Mouse (Mus musculus) heart, embryonic 16.5 days (tissue): Measurements from ENCODE around the gene Zfp991. TPM values are rescaled to one million over a fixed set of nuclear protein-coding genes. Genes with fewer than 3 reads are reported as not detected.
"Not testable (repeated sequence)": the region's sequence is repeated elsewhere in the genome, so short reads cannot be mapped to it uniquely, and the experiment has no call there.

Source experiments
- ATAC-seq: fragments of 200-750 bp; cut with Nextera tagmentation; replicated peaks from 2 replicates; pipeline ENCODE4 v1.8.0; 2017; ENCODE audit warnings: moderate number of reproducible peaks; ENCODE audit not compliant: insufficient read depth, low FRiP score; ENCODE audit errors: extremely low read depth
- H3K27ac ChIP-seq: fragments of 300-500 bp; sonication (generic); 2 replicates; pipeline ENCODE4 v1.5.1; 2014; ENCODE audit warnings: mild to moderate bottlenecking, low read length, control low read depth, moderate library complexity
- H3K27me3 ChIP-seq: fragments of 300-500 bp; sonication (generic); 2 replicates; pipeline ENCODE4 v1.6.1; 2014; ENCODE audit warnings: low read length, mixed read lengths; ENCODE audit not compliant: control insufficient read depth, insufficient read depth
- H3K36me3 ChIP-seq: fragments of 300-500 bp; sonication (generic); 2 replicates; pipeline ENCODE4 v1.6.1; 2014; ENCODE audit not compliant: control insufficient read depth, insufficient read depth
- H3K4me1 ChIP-seq: fragments of 300-500 bp; sonication (generic); 2 replicates; pipeline ENCODE4 v1.6.1; 2014; ENCODE audit warnings: low read length, mixed read lengths; ENCODE audit not compliant: control insufficient read depth, insufficient read depth
- H3K4me2 ChIP-seq: fragments of 300-500 bp; sonication (generic); 2 replicates; pipeline ENCODE4 v1.6.1; 2014; ENCODE audit warnings: low read depth, mild to moderate bottlenecking, control low read depth, low read length
- H3K4me3 ChIP-seq: fragments of 300-500 bp; sonication (generic); 2 replicates; pipeline ENCODE4 v1.5.1; 2014; ENCODE audit warnings: mild to moderate bottlenecking, control low read depth, low read length
- H3K9ac ChIP-seq: fragments of 300-500 bp; sonication (generic); 2 replicates; pipeline ENCODE4 v1.6.1; 2014; ENCODE audit warnings: low read length, control low read depth
- H3K9me3 ChIP-seq: fragments of 300-500 bp; sonication (generic); replicated peaks from 2 replicates; pipeline ENCODE4 v1.6.1; 2016; ENCODE audit warnings: low read length; ENCODE audit not compliant: control insufficient read depth
- WGBS: fragments of 180-500 bp; shearing (Covaris S2); extraction: QIAGEN DNeasy Blood & Tissue Kit; methylation state at CpG from one replicate; pipeline ENCODE4 v1.1.7; 2014; 5-methylcytosine and 5-hydroxymethylcytosine counted together
- polyA plus RNA-seq: library from polyadenylated mRNA; unstranded; fragments of >200 nt; fragmentation: Nextera tagmentation; extraction: Ambion mirVana; gene quantifications from 2 replicates; pipeline ENCODE4 v1.2.1, GENCODE M21; 2015

Zfp991 gene
- 4.3 and 5.3 TPM in 2 replicates for polyA plus RNA-seq

- not testable (repeated sequence) for H3K9me3 ChIP-seq, H3K4me1 ChIP-seq, H3K4me2 ChIP-seq, H3K27me3 ChIP-seq, H3K27ac ChIP-seq, H3K9ac ChIP-seq, H3K36me3 ChIP-seq, ATAC-seq
- peak within 1 kb of the TSS; percentile 39 for H3K4me3 ChIP-seq
- 28% methylated on average over 2 of the region's 15 CpGs for WGBS
These were observed at the start of gene Zfp991 for GRCm38 (mm10) chr4:147131837-147132459. Zfp991 (plus strand) TSS chr4:147132038.

GRCm38 (mm10) chr4:147095641-147096040 lies 36.2 kb upstream of the Zfp991 start:
- not testable (repeated sequence) for H3K4me2 ChIP-seq, ATAC-seq

GRCm38 (mm10) chr4:147101666-147102626 lies 29.9 kb upstream of the Zfp991 start:
- not testable (repeated sequence) for H3K36me3 ChIP-seq, H3K4me1 ChIP-seq, H3K9ac ChIP-seq, ATAC-seq, H3K27me3 ChIP-seq, H3K27ac ChIP-seq, H3K9me3 ChIP-seq
- WGBS, result 2% methylated on average over 96 of the region's 109 CpGs
- peak overlapping the region; percentile 53 for H3K4me3 ChIP-seq
- peak overlapping the region; percentile 77 for H3K4me2 ChIP-seq

More at GRCm38 (mm10) chr4:147095641-147096040, 36.2 kb upstream of the Zfp991 start:
- H3K9ac ChIP-seq, H3K36me3 ChIP-seq, H3K4me1 ChIP-seq, H3K4me3 ChIP-seq, H3K9me3 ChIP-seq, H3K27me3 ChIP-seq, H3K27ac ChIP-seq: not testable (repeated sequence)
- WGBS, result 56% methylated on average over 2 of the region's 2 CpGs

- not testable (repeated sequence) for H3K27me3 ChIP-seq, H3K27ac ChIP-seq, H3K9ac ChIP-seq, H3K9me3 ChIP-seq, H3K4me2 ChIP-seq, H3K36me3 ChIP-seq, ATAC-seq, H3K4me1 ChIP-seq, H3K4me3 ChIP-seq
- WGBS, result 44% methylated on average over 4 of the region's 4 CpGs
These were observed 28.0 kb upstream of the Zfp991 start for GRCm38 (mm10) chr4:147103814-147104213.

GRCm38 (mm10) chr4:147117839-147118238 lies 14.0 kb upstream of the Zfp991 start:
- H3K27me3 ChIP-seq, H3K36me3 ChIP-seq, ATAC-seq, H3K4me2 ChIP-seq, H3K4me1 ChIP-seq, H3K9ac ChIP-seq, H3K9me3 ChIP-seq, H3K4me3 ChIP-seq, H3K27ac ChIP-seq: not testable (repeated sequence)
- 66% methylated on average over 2 of the region's 3 CpGs for WGBS

GRCm38 (mm10) chr4:147122286-147122685 lies 9.6 kb upstream of the Zfp991 start:
- not testable (repeated sequence) for H3K27me3 ChIP-seq, H3K36me3 ChIP-seq, H3K9ac ChIP-seq, H3K4me2 ChIP-seq, H3K27ac ChIP-seq, H3K4me3 ChIP-seq, H3K4me1 ChIP-seq, ATAC-seq
- peaks cover 27% of the 10 kb centered on the region for H3K9me3 ChIP-seq
- WGBS, result 60% methylated on average over 1 of the region's 1 CpGs

GRCm38 (mm10) chr4:147123797-147124196 lies 8.0 kb upstream of the Zfp991 start:
- not testable (repeated sequence) for H3K4me3 ChIP-seq, H3K36me3 ChIP-seq, ATAC-seq, H3K27me3 ChIP-seq, H3K9ac ChIP-seq, H3K4me1 ChIP-seq, H3K4me2 ChIP-seq, H3K27ac ChIP-seq
- H3K9me3 ChIP-seq, result peaks cover 28% of the 10 kb centered on the region

GRCm38 (mm10) chr4:147124400-147125306 lies 7.2 kb upstream of the Zfp991 start:
- 5% methylated on average over 48 of the region's 48 CpGs for WGBS
- not testable (repeated sequence) for H3K27me3 ChIP-seq, H3K4me1 ChIP-seq, H3K36me3 ChIP-seq, H3K27ac ChIP-seq
- H3K4me2 ChIP-seq, result peak overlapping the region; percentile 95
- H3K9ac ChIP-seq, result peak overlapping the region; percentile 81
- peaks cover 28% of the 10 kb centered on the region for H3K9me3 ChIP-seq
- ATAC-seq, result peak; percentile 90
- peak overlapping the region; percentile 70 for H3K4me3 ChIP-seq
